Mouse (Mus musculus) stomach, postnatal 0 days (tissue): ENCODE results near the gene Cep55.

Experiments
- CTCF ChIP-seq: IDR thresholded peaks from 2 replicates; pipeline ENCODE4 v1.5.1; 2016; ENCODE audit warnings: antibody characterized with exemption, low read depth, mild to moderate bottlenecking, moderate library complexity
- EP300 ChIP-seq: optimal IDR thresholded peaks from 2 replicates; pipeline ENCODE3; 2016; ENCODE audit warnings: antibody characterized with exemption

GRCm38 (mm10) chr19:38035766-38036165, 19.0 kb upstream of the Cep55 start:
- TF ChIP-seq CTCF (no peak), EP300 (no peak)
